Mouse (Mus musculus): ENCODE measurements around the gene Xpo4. TPM values are rescaled to one million over a fixed set of nuclear protein-coding genes. Genes with fewer than 3 reads are reported as not detected.
A peak's percentile ranks its signal among the peaks of the same experiment; 100 is the strongest.
"Not testable (repeated sequence)": the region's sequence is repeated elsewhere in the genome, so short reads cannot be mapped to it uniquely, and the experiment has no call there.

Xpo4 gene
- total RNA-seq (2021): 10 to 100 TPM; 18.5 to 20.1 TPM

GRCm38 (mm10) chr14:57664822-57665627 is at the start of gene Xpo4:
Gene Xpo4, minus strand, starts transcription at chr14:57665430.
- peak; percentile 80 for DNase-seq
- intact Hi-C loops (cut with DNase I): no loop called here

GRCm38 (mm10) chr14:57712884-57713283 is 47.7 kb upstream of the Xpo4 start:
- intact Hi-C loops (cut with DNase I): no loop called here
- DNase-seq: no peak

DNA sequence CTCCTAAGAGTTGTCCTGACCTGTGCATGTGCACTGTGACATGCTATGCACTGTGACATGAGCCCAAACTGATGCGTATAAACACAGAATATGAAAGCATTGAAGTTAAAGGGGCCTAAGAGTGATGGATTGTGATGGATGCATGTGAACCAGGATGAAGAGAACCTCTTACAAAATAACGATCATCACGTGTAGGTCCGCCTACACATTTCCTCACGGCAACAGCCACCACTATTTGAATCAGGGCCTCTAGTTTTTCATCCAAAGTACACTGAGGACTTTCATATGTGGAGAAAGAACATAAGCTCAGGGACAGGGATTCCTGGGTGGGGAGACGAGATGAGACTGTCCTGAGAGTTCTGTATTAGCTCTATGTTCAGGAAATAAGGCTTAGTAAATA is 45.8 kb upstream of the Xpo4 start:
- no peak for DNase-seq
- intact Hi-C loops (cut with DNase I): no loop called here

DNA sequence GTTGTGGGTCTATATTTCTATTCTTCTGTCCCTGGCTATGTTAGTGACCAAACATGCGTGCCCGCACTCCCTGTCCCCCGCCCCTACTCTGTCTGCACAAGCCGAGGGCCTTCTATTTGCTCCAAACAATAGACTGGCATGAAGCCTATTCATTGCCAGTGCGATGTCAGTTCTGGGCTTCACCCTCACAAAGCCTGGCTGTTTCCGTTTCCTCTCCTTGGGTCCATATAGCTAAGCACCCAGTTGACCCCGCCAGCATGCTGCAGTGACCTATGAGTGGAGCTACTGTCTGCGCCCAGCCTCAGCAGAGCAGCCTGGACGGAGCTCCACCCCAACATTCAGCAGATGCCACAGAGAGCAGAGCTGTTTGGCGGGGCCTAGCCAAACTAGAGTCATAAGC is 43.9 kb upstream of the Xpo4 start:
- DNase-seq: no peak
- intact Hi-C loops (cut with DNase I): no loop called here

DNA sequence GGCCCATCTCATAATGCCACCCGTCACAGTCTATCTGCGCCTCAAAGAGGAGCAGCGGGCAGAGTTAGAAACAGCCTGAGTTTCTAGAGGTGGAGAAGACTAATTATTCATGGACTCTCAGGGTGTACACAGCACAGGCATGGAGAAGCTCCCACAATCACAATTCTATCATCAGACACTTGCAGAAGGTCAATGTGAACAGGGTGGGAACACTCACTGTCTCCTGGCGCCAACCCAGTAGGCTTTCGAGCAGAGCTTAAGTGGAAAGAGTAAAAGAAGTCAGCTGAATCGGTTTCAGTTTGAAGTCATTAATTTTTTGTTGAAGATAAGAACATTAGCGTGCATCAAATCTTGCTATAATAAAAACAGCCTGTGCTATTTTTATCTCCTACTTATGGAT is 43.4 kb upstream of the Xpo4 start:
- DNase-seq: no peak
- intact Hi-C loops (cut with DNase I): no loop called here

DNA sequence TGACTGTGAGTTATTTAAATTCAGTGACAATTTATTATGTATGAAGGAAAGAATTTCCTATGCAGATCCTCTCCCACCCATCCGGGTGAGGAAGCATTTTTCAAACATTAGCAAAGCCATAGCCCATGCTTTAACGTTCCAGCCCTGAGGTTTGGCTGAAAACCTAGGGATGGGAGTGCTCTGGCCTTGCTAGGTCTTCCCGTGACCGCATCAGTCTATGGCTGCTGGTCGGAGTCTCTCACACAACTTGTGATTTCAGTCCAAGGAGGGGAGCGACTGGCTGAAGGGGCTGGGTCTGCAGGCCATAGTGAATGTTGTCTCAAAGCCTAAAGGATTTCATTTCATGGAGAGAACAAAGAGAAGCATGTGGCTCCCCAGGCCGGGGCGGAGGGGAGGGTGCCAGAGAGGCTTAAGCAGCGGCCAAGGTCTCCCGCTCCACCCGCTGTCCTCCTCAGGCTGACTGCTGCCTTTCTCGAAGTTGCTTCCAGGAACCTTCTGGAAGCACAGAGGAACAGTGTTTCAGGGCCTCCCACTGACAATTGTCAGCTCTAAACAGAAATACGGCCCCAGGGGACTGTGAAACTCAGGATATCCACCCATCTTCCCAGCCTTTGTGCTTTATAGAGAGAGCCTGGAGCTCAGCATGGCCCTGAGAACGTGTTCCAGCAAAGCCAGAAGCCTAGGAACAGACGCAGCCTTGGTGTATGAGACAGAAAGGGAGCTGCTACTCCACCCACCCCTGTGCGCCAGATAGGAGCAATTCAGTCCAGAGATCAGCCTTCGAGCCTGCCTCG is 42.1 kb upstream of the Xpo4 start:
- intact Hi-C loops (cut with DNase I): no loop called here
- DNase-seq: peak; percentile 66

- no peak for DNase-seq
- intact Hi-C loops (cut with DNase I): no loop called here
These were observed 41.5 kb upstream of the Xpo4 start for GRCm38 (mm10) chr14:57706760-57707099.

DNA sequence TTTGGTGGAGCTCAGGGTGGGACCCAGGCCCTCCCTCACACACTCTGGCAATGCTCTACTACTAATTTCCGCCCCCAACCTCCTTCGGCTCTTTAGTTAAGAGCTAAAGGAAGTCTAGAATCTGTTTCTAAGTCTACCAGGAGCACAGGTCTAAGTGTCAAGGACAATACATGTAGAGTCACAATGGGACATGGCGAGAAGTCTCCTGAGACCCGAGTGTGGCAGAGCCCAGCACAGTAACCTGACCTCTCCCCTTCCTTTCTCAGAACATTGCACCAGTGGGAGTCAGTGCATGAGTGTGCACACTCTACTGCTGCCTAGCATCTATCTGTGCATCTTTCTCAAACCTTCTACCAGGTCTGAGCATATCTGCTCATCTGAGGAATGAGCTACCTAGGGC is 40.5 kb upstream of the Xpo4 start:
- no peak for DNase-seq
- intact Hi-C loops (cut with DNase I): no loop called here

DNA sequence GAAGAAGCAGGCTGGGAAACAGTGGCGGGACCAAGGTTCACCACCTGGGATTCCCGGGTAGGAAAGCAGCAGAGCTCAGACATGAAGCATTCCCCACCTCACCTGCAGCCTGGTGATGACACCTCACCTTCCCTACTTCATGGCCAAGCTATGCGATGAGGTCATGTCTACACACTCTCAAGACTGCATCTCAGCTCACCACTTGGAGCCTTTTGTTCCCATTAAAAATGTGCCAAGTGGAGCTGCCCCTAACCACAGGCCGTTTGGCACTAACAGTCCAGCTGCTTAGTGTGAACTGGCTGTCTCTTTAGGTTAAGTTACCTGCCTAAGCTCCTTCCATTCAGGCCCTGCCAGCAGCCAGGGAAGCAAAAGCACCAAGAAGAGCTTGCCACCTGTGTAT is 39.8 kb upstream of the Xpo4 start:
- DNase-seq: no peak
- intact Hi-C loops (cut with DNase I): no loop called here

DNA sequence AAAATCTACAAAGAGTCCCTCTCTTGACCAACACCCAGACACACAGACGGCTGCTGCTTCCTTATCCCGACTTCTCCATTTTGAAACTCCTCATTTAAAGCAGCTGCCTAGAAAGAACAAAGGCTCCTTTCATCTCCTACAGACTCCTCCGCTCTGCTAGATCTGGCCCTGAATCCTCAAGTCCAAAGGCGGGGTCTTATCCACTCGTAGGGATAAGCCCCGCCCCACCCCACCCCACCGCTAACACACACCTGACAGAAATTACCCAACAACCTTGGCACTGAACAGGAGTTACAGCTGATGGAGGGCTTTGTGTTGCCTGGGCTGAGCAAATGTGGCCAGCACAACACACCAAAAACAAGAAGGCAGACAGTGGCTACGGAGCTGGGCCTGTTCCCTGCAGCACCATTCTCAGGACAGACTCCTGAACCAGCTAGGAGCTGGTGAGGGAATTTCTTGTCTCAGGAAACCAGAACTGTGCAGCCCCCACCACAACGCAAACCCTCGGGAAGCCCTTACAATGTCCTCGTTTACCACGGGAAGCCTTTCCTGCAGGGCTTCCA is 36.8 kb upstream of the Xpo4 start:
- intact Hi-C loops (cut with DNase I): no loop called here
- DNase-seq: no peak

GRCm38 (mm10) chr14:57699461-57699970 is 34.3 kb upstream of the Xpo4 start:
- intact Hi-C loops (cut with DNase I): no loop called here
- no peak for DNase-seq

DNA sequence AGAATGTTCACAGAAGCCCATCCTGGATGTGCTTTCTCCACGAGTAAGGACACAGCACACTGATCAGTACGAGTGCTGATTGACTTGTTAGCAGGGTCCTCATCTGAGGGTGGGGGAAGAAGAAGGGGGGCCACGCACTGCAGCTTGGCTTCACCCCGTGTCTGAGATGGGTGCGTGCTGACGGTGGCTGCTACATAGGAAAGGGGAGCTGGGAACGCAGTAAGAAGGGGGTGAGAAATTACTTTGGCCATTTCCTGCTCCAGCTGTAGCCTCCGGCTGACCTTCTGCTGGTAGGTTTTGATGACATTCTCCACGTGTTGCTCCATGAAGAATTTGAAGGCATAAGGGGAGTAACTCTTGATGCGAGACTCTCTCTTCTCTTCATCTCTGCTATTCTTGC is 33.8 kb upstream of the Xpo4 start:
- intact Hi-C loops (cut with DNase I): no loop called here
- DNase-seq: no peak

GRCm38 (mm10) chr14:57696066-57696465 is 30.8 kb upstream of the Xpo4 start:
- DNase-seq: no peak
- intact Hi-C loops (cut with DNase I): no loop called here

DNA sequence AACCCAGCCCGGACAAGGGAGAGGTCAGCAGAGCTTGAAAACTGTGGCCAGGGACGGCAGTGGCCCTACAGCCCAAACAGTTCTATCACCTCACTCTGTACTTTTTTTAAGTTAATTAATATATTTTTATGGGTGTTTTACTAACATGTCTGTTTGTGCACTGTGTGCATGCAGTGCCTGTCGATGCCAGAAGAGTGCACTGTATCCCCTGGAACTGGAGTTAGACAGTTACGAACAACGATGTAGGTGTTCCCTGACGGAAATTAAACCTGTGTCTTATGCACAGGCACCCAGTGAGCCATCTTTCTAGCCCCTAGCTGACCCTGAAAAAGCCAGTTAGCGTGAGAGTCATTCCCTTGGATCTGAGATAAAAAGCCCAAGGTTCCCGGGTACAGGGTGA is 30.3 kb upstream of the Xpo4 start:
- no peak for DNase-seq
- intact Hi-C loops (cut with DNase I): no loop called here

DNA sequence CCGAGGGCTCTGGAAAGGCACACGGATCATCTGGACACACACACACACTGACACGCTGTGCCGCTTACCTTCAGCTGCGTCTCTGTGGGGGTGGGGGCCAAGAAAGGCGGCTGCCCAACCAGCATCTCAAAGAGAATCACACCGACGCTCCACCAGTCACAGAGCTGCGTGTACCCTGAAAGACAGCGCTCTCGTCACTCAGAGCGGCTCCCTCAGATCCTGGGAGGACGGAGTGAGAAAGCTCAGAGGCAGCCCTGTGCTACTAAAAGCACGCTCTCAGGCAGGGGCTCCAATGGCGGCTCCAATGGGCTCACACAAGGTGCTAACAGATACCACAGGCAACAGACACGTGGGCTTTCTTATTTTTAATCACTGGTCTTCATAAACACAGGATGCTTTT is 29.0 kb upstream of the Xpo4 start:
- no peak for DNase-seq
- intact Hi-C loops (cut with DNase I): loop anchor here (5.0 kb wide), 1 partner anchor 48 kb away; no protein-coding TSS in a partner anchor

- DNase-seq: no peak
- intact Hi-C loops (cut with DNase I): loop anchor here (5.0 kb wide), 1 partner anchor 50 kb away; no protein-coding TSS in a partner anchor
These were observed 27.4 kb upstream of the Xpo4 start for GRCm38 (mm10) chr14:57692517-57693130.

- no peak for DNase-seq
- intact Hi-C loops (cut with DNase I): loop anchor here (5.0 kb wide), 1 partner anchor 51 kb away; no protein-coding TSS in a partner anchor
These were observed 26.1 kb upstream of the Xpo4 start for GRCm38 (mm10) chr14:57691316-57691715.

DNA sequence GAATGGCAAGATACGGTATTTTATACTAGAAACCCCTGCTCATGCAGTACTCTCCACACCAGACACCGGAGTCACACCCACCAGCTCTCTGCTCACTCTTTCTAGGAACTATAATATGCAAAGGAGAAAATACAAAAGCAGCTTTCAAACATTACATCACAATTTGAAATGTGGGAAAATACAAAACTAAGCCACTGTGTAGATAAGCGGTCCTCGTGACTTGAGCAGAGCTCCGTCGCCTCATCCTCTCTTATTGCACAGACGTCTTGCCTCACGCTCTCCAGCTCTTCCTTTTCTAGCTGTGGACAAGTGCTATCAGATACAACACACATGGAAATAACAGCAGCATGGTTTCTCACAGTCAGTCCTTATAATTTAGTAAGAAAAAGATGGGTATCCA is 25.5 kb upstream of the Xpo4 start:
- no peak for DNase-seq
- intact Hi-C loops (cut with DNase I): loop anchor here (5.0 kb wide), 1 partner anchor 52 kb away; no protein-coding TSS in a partner anchor

DNA sequence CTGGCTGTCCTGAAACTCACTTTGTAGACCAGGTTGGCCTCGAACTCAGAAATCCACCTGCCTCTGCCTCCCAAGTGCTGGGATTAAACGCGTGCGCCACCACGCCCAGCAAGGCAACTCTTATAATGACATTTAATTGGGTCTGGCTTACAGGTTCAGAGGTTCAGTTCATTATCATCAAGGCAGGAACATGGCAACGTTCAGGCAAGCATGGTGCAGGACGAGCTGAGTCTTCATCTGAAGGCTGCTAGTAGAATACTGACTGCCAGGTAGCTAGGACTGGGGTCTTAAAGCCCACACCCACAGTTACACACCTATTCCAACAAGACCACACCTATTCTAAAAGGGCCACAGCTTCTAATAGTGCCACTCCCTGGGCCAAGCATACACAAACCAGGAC is 22.8 kb upstream of the Xpo4 start:
- not testable (repeated sequence) for DNase-seq
- intact Hi-C loops (cut with DNase I): loop anchor here (5.0 kb wide), 1 partner anchor 1424 kb away; no protein-coding TSS in a partner anchor

DNA sequence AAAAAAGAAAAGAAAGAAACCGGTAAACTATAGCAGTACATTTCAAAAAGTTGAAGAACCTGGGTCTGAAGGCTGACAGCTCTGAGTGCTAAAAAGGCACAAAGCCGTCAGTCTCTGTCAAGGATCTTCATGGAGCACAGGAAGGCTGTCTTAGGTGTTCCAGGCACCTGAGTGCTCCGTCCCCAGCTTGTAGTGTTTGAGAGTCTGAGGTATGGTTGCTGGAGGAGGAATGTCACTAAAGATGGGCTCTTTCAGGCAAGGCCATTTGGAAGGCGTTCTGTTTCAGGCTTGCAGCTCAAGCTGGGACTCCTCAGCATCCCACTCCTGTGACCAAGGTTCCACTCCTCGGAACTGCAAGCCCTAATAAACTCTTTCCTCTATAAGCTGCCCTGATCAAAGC is 22.2 kb upstream of the Xpo4 start:
- intact Hi-C loops (cut with DNase I): loop anchor here (5.0 kb wide), 1 partner anchor 1425 kb away; no protein-coding TSS in a partner anchor
- no peak for DNase-seq

DNA sequence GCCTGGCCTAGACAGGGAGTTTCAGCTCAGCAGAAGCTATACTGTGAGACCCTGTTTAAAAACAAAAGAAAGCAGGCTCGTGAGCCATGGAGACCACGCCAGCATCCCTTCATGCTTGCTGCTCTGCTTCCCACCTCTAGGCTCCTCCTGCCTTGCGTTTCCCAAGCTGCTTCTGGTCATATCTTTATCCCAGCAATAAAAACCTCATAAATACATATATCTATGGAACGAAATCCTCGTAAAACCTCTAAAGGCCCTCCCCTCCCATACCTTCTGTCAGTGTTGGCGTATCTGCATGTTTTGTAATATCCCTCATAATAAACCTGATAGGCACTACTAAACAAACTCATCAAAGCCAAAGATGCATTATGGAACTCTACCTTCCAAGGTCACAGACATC is 21.4 kb upstream of the Xpo4 start:
- no peak for DNase-seq
- intact Hi-C loops (cut with DNase I): loop anchor here (5.0 kb wide), 1 partner anchor 1426 kb away; no protein-coding TSS in a partner anchor
